Mouse (Mus musculus): Measurements from ENCODE around the gene Ube2u. TPM values are rescaled to one million over a fixed set of nuclear protein-coding genes. Genes with fewer than 3 reads are reported as not detected.
A peak's percentile ranks its signal among the peaks of the same experiment; 100 is the strongest.

The Ube2u gene
- polyA plus RNA-seq (2014; fragmentation: Nextera tagmentation; extraction: Ambion mirVana), result 0.36 and 0.39 TPM in 2 replicates

GRCm38 (mm10) chr4:100478592-100479321 lies at the start of gene Ube2u:
Gene Ube2u, plus strand, starts transcription at chr4:100478849.
- 24% methylated on average over 15 of the region's 15 CpGs for WGBS

GRCm38 (mm10) chr4:100429371-100429900 lies 49.2 kb upstream of the Ube2u start:
- no peak overlapping the region for H3K27ac ChIP-seq (replicated peaks; ENCODE audit: low read depth, low read length)
- no peak for DNase-seq (ENCODE audit: low spot score)
- no peak for ATAC-seq (ENCODE audit: low read depth)
- 0 out of 2 replicates have a peak, but pooled peaks cover 5% of the 10 kb centered on the region for H3K36me3 ChIP-seq (ENCODE audit: control insufficient read depth, insufficient read depth, low read length)
- H3K27me3 ChIP-seq (replicated peaks; ENCODE audit: control insufficient read depth, insufficient read depth, low read length), result no peaks in the 10 kb centered on the region
- no peak overlapping the region for H3K4me3 ChIP-seq (ENCODE audit: low read depth, low read length)
- 79% methylated on average over 2 of the region's 2 CpGs for WGBS
- H3K4me2 ChIP-seq (ENCODE audit: low read depth, low read length), result no peak overlapping the region
- no peaks in the 10 kb centered on the region for H3K9me3 ChIP-seq (ENCODE audit: control insufficient read depth, low read length)
- no peak overlapping the region for H3K9ac ChIP-seq (ENCODE audit: low read depth, low read length)
- H3K4me1 ChIP-seq (ENCODE audit: control insufficient read depth, insufficient read depth, low read length), result peaks cover 11% of the 10 kb centered on the region

More at GRCm38 (mm10) chr4:100478592-100479321, at the start of gene Ube2u:
- Histone ChIP-seq H3K27ac (replicated peaks; ENCODE audit: low read depth, low read length) (no peak within 1 kb of the TSS), H3K4me1 (ENCODE audit: control insufficient read depth, insufficient read depth, low read length) (0 out of 2 replicates have a peak, but pooled peaks cover 4% of the 10 kb centered on the region), H3K4me2 (ENCODE audit: low read depth, low read length) (peak within 1 kb of the TSS; percentile 46), H3K9me3 (ENCODE audit: control insufficient read depth, low read length) (no peaks in the 10 kb centered on the region), H3K36me3 (ENCODE audit: control insufficient read depth, insufficient read depth, low read length) (no peaks in the 10 kb centered on the region), H3K27me3 (replicated peaks; ENCODE audit: control insufficient read depth, insufficient read depth, low read length) (no peaks in the 10 kb centered on the region), H3K9ac (ENCODE audit: low read depth, low read length) (peak within 1 kb of the TSS; percentile 42), H3K4me3 (ENCODE audit: low read depth, low read length) (peak within 1 kb of the TSS; percentile 28)
- DNase-seq (ENCODE audit: low spot score) (peak; percentile 86), ATAC-seq (ENCODE audit: low read depth) (peak; percentile 92)

- peaks cover 12% of the 10 kb centered on the region; the same call in 1 of the 2 replicates for H3K4me1 ChIP-seq (ENCODE audit: control insufficient read depth, insufficient read depth, low read length)
- H3K9ac ChIP-seq (ENCODE audit: low read depth, low read length), result no peak overlapping the region
- H3K4me3 ChIP-seq (ENCODE audit: low read depth, low read length), result no peak overlapping the region
- peaks cover 1% of the 10 kb centered on the region; the same call in 1 of the 2 replicates for H3K36me3 ChIP-seq (ENCODE audit: control insufficient read depth, insufficient read depth, low read length)
- no peaks in the 10 kb centered on the region for H3K27me3 ChIP-seq (replicated peaks; ENCODE audit: control insufficient read depth, insufficient read depth, low read length)
- H3K27ac ChIP-seq (replicated peaks; ENCODE audit: low read depth, low read length), result no peak overlapping the region
- no peaks in the 10 kb centered on the region for H3K9me3 ChIP-seq (ENCODE audit: control insufficient read depth, low read length)
- WGBS, result 41% methylated on average over 8 of the region's 8 CpGs
- DNase-seq (ENCODE audit: low spot score), result peak; percentile 78
- peak; percentile 37; the same call in 1 of the 2 replicates for ATAC-seq (ENCODE audit: low read depth)
- H3K4me2 ChIP-seq (ENCODE audit: low read depth, low read length), result no peak overlapping the region
Observed at GRCm38 (mm10) chr4:100435281-100436168, 43.1 kb upstream of the Ube2u start.

- H3K4me2 ChIP-seq (ENCODE audit: low read depth, low read length), result no peak overlapping the region
- H3K4me1 ChIP-seq (ENCODE audit: control insufficient read depth, insufficient read depth, low read length), result peaks cover 12% of the 10 kb centered on the region; the same call in 1 of the 2 replicates
- H3K27me3 ChIP-seq (replicated peaks; ENCODE audit: control insufficient read depth, insufficient read depth, low read length), result no peaks in the 10 kb centered on the region
- H3K27ac ChIP-seq (replicated peaks; ENCODE audit: low read depth, low read length), result no peak overlapping the region; the same call in 1 of the 2 replicates
- no peak overlapping the region for H3K4me3 ChIP-seq (ENCODE audit: low read depth, low read length)
- 47% methylated on average over 4 of the region's 4 CpGs for WGBS
- H3K9me3 ChIP-seq (ENCODE audit: control insufficient read depth, low read length), result 0 out of 2 replicates have a peak, but pooled peaks cover 3% of the 10 kb centered on the region
- H3K9ac ChIP-seq (ENCODE audit: low read depth, low read length), result no peak overlapping the region
- H3K36me3 ChIP-seq (ENCODE audit: control insufficient read depth, insufficient read depth, low read length), result peaks cover 7% of the 10 kb centered on the region
- DNase-seq (ENCODE audit: low spot score), result no peak
- 0 out of 2 replicates have a peak, but pooled peaks have one; percentile 18 for ATAC-seq (ENCODE audit: low read depth)
Observed at GRCm38 (mm10) chr4:100436169-100436547, 42.5 kb upstream of the Ube2u start.

- ATAC-seq (ENCODE audit: low read depth), result no peak
- H3K36me3 ChIP-seq (ENCODE audit: control insufficient read depth, insufficient read depth, low read length), result peaks cover 4% of the 10 kb centered on the region
- H3K27ac ChIP-seq (replicated peaks; ENCODE audit: low read depth, low read length), result no peak overlapping the region
- no peak overlapping the region for H3K9ac ChIP-seq (ENCODE audit: low read depth, low read length)
- no peaks in the 10 kb centered on the region for H3K4me1 ChIP-seq (ENCODE audit: control insufficient read depth, insufficient read depth, low read length)
- no peak for DNase-seq (ENCODE audit: low spot score)
- H3K9me3 ChIP-seq (ENCODE audit: control insufficient read depth, low read length), result no peaks in the 10 kb centered on the region
- H3K27me3 ChIP-seq (replicated peaks; ENCODE audit: control insufficient read depth, insufficient read depth, low read length), result no peaks in the 10 kb centered on the region
- H3K4me3 ChIP-seq (ENCODE audit: low read depth, low read length), result no peak overlapping the region
- no peak overlapping the region for H3K4me2 ChIP-seq (ENCODE audit: low read depth, low read length)
- 41% methylated on average over 3 of the region's 3 CpGs for WGBS
Observed at GRCm38 (mm10) chr4:100446897-100447296, 31.8 kb upstream of the Ube2u start.

- Histone ChIP-seq H3K27me3 (replicated peaks; ENCODE audit: control insufficient read depth, insufficient read depth, low read length) (no peaks in the 10 kb centered on the region), H3K27ac (replicated peaks; ENCODE audit: low read depth, low read length) (no peak overlapping the region; the same call in 1 of the 2 replicates), H3K36me3 (ENCODE audit: control insufficient read depth, insufficient read depth, low read length) (no peaks in the 10 kb centered on the region), H3K9ac (ENCODE audit: low read depth, low read length) (no peak overlapping the region), H3K4me3 (ENCODE audit: low read depth, low read length) (no peak overlapping the region), H3K4me1 (ENCODE audit: control insufficient read depth, insufficient read depth, low read length) (0 out of 2 replicates have a peak, but pooled peaks cover 6% of the 10 kb centered on the region), H3K9me3 (ENCODE audit: control insufficient read depth, low read length) (no peaks in the 10 kb centered on the region), H3K4me2 (ENCODE audit: low read depth, low read length) (no peak overlapping the region)
- peak; percentile 85 for DNase-seq (ENCODE audit: low spot score)
- ATAC-seq (ENCODE audit: low read depth), result peak; percentile 78
- 12% methylated on average over 9 of the region's 9 CpGs for WGBS
Observed at GRCm38 (mm10) chr4:100462493-100463120, 16.0 kb upstream of the Ube2u start.

- 88% methylated on average over 3 of the region's 3 CpGs for WGBS
- H3K4me1 ChIP-seq (ENCODE audit: control insufficient read depth, insufficient read depth, low read length), result no peaks in the 10 kb centered on the region
- H3K36me3 ChIP-seq (ENCODE audit: control insufficient read depth, insufficient read depth, low read length), result no peaks in the 10 kb centered on the region
- no peak overlapping the region for H3K9ac ChIP-seq (ENCODE audit: low read depth, low read length)
- DNase-seq (ENCODE audit: low spot score) (no peak), ATAC-seq (ENCODE audit: low read depth) (no peak)
- no peak overlapping the region for H3K4me2 ChIP-seq (ENCODE audit: low read depth, low read length)
- H3K27ac ChIP-seq (replicated peaks; ENCODE audit: low read depth, low read length), result no peak overlapping the region
- no peaks in the 10 kb centered on the region for H3K9me3 ChIP-seq (ENCODE audit: control insufficient read depth, low read length)
- no peaks in the 10 kb centered on the region for H3K27me3 ChIP-seq (replicated peaks; ENCODE audit: control insufficient read depth, insufficient read depth, low read length)
- H3K4me3 ChIP-seq (ENCODE audit: low read depth, low read length), result no peak overlapping the region
Observed at GRCm38 (mm10) chr4:100488447-100488846, 9.8 kb downstream of the Ube2u start.

GRCm38 (mm10) chr4:100495176-100495575 lies 16.5 kb downstream of the Ube2u start:
- Histone ChIP-seq H3K4me1 (ENCODE audit: control insufficient read depth, insufficient read depth, low read length) (no peaks in the 10 kb centered on the region), H3K27ac (replicated peaks; ENCODE audit: low read depth, low read length) (no peak overlapping the region), H3K27me3 (replicated peaks; ENCODE audit: control insufficient read depth, insufficient read depth, low read length) (no peaks in the 10 kb centered on the region), H3K4me2 (ENCODE audit: low read depth, low read length) (no peak overlapping the region), H3K36me3 (ENCODE audit: control insufficient read depth, insufficient read depth, low read length) (no peaks in the 10 kb centered on the region), H3K9me3 (ENCODE audit: control insufficient read depth, low read length) (no peaks in the 10 kb centered on the region), H3K9ac (ENCODE audit: low read depth, low read length) (no peak overlapping the region), H3K4me3 (ENCODE audit: low read depth, low read length) (no peak overlapping the region)
- DNase-seq (ENCODE audit: low spot score), result no peak
- WGBS, result 93% methylated on average over 3 of the region's 3 CpGs
- no peak for ATAC-seq (ENCODE audit: low read depth)

All from embryonic facial prominence, embryonic 14.5 days (tissue).